In genomic region chr13:106820149-106820548, GRCm38 (mm10) we compare ENCODE assay signal across 21 mouse cellular contexts.
DNase-seq lines count a peak whose midpoint lies in the region; ATAC-seq and TF ChIP-seq lines count a peak whose summit lies in the region.
"Had no signal": no experiment of that assay in that cellular context is flagged by ENCODE, and none has a peak within 500 bp of the region (broad histone marks: within the 10 kb centered on the region; RNA-seq: fewer than 3 reads in every experiment).

No protein-coding gene starts in this region.

- H3K4me3 ChIP-seq in embryonic facial prominence, embryonic 14.5 days (ENCODE audit: low read depth, low read length), result no peak overlapping the region
- no peak overlapping the region for H3K4me3 ChIP-seq in embryonic facial prominence, embryonic 10.5 days
- H3K4me3 ChIP-seq in lung, embryonic 14.5 days (ENCODE audit: low read depth, low read length), result no peak overlapping the region
- H3K4me3 ChIP-seq in kidney, embryonic 16.5 days (ENCODE audit: low read length), result no peak overlapping the region
- H3K4me3 ChIP-seq: heart, adult 2 months; heart, embryonic 12.5 days; hindbrain, embryonic 12.5 days had no signal

- H3K9ac ChIP-seq in embryonic facial prominence, embryonic 14.5 days (ENCODE audit: low read depth, low read length), result no peak overlapping the region
- H3K9ac ChIP-seq in lung, embryonic 14.5 days, result no peak overlapping the region
- H3K9ac ChIP-seq in kidney, embryonic 16.5 days (replicated peaks; ENCODE audit: low read length), result no peak overlapping the region
- H3K9ac ChIP-seq: heart, embryonic 12.5 days; hindbrain, embryonic 12.5 days had no signal

- H3K4me1 ChIP-seq in embryonic facial prominence, embryonic 14.5 days (ENCODE audit: control insufficient read depth, insufficient read depth, low read length), result no peaks in the 10 kb centered on the region
- H3K4me1 ChIP-seq in embryonic facial prominence, embryonic 10.5 days, result no peaks in the 10 kb centered on the region
- H3K4me1 ChIP-seq in lung, embryonic 14.5 days (ENCODE audit: insufficient read depth), result no peaks in the 10 kb centered on the region
- H3K4me1 ChIP-seq in kidney, embryonic 16.5 days (ENCODE audit: insufficient read depth, low read length), result peaks cover 5% of the 10 kb centered on the region; the same call in 1 of the 2 replicates
- H3K4me1 ChIP-seq: heart, embryonic 12.5 days; hindbrain, embryonic 12.5 days had no signal

- no peaks in the 10 kb centered on the region for H3K9me3 ChIP-seq in embryonic facial prominence, embryonic 14.5 days (ENCODE audit: control insufficient read depth, low read length)
- peaks cover 2% of the 10 kb centered on the region; the same call in 1 of the 2 replicates for H3K9me3 ChIP-seq in embryonic facial prominence, embryonic 10.5 days
- H3K9me3 ChIP-seq in lung, embryonic 14.5 days (ENCODE audit: low read depth, low read length), result no peaks in the 10 kb centered on the region
- no peaks in the 10 kb centered on the region for H3K9me3 ChIP-seq in kidney, embryonic 16.5 days (ENCODE audit: low read length)
- H3K9me3 ChIP-seq: heart, embryonic 12.5 days; hindbrain, embryonic 12.5 days had no signal

- no peaks in the 10 kb centered on the region for H3K36me3 ChIP-seq in embryonic facial prominence, embryonic 14.5 days (ENCODE audit: control insufficient read depth, insufficient read depth, low read length)
- H3K36me3 ChIP-seq in embryonic facial prominence, embryonic 10.5 days (replicated peaks), result peaks cover 49% of the 10 kb centered on the region
- no peaks in the 10 kb centered on the region; the same call in 1 of the 2 replicates for H3K36me3 ChIP-seq in lung, embryonic 14.5 days (ENCODE audit: insufficient read depth)
- no peaks in the 10 kb centered on the region for H3K36me3 ChIP-seq in kidney, embryonic 16.5 days (ENCODE audit: insufficient read depth, low read length)

- H3K4me2 ChIP-seq in embryonic facial prominence, embryonic 14.5 days (ENCODE audit: low read depth, low read length), result no peak overlapping the region
- H3K4me2 ChIP-seq in lung, embryonic 14.5 days, result no peak overlapping the region
- H3K4me2 ChIP-seq in kidney, embryonic 16.5 days (replicated peaks; ENCODE audit: low read depth, low read length), result no peak overlapping the region
- H3K4me2 ChIP-seq: heart, embryonic 12.5 days; hindbrain, embryonic 12.5 days had no signal

- H3K27ac ChIP-seq in embryonic facial prominence, embryonic 14.5 days (replicated peaks; ENCODE audit: low read depth, low read length), result no peak overlapping the region
- H3K27ac ChIP-seq in embryonic facial prominence, embryonic 10.5 days (replicated peaks), result no peak overlapping the region
- no peak overlapping the region for H3K27ac ChIP-seq in lung, embryonic 14.5 days (ENCODE audit: low read depth)
- 0 out of 2 replicates have a peak overlapping the region, but pooled peaks have one; percentile 44 for H3K27ac ChIP-seq in kidney, embryonic 16.5 days (ENCODE audit: low read length)
- H3K27ac ChIP-seq: heart, adult 2 months; hindbrain, embryonic 12.5 days had no signal

- 81% methylated on average over 2 of the region's 2 CpGs for WGBS in embryonic facial prominence, embryonic 14.5 days
- WGBS in embryonic facial prominence, embryonic 10.5 days, result 94% methylated on average over 2 of the region's 2 CpGs
- WGBS in lung, embryonic 14.5 days, result 94% methylated on average over 2 of the region's 2 CpGs
- WGBS in kidney, embryonic 16.5 days, result 59% methylated on average over 2 of the region's 2 CpGs

- no peak for TF ChIP-seq CTCF in lung, embryonic 14.5 days (IDR thresholded peaks at IDR 0.05; ENCODE audit: low read depth)

- peak; percentile 34 for DNase-seq in embryonic facial prominence, embryonic 14.5 days (ENCODE audit: low spot score)
- DNase-seq in embryonic facial prominence, embryonic 10.5 days (ENCODE audit: low spot score), result no peak
- DNase-seq in kidney, adult 9 months, result peak; percentile 13
- DNase-seq in kidney, postnatal 10 days, result no peak
- peak; percentile 9 for DNase-seq in lung, embryonic 14.5 days
- no peak for DNase-seq in lung, postnatal 36 days
- no peak for DNase-seq in spleen, postnatal 14 days (ENCODE audit: low spot score in 2 of 2)
- DNase-seq: adrenal gland, postnatal 14 days; B cell, adult 2 months; cerebellum, adult 2 months; gastrocnemius, postnatal 10 days; heart, adult 2 months; heart, postnatal 4 days had no signal

- no peaks in the 10 kb centered on the region for H3K27me3 ChIP-seq in embryonic facial prominence, embryonic 14.5 days (replicated peaks; ENCODE audit: control insufficient read depth, insufficient read depth, low read length)
- no peaks in the 10 kb centered on the region for H3K27me3 ChIP-seq in embryonic facial prominence, embryonic 10.5 days (replicated peaks; ENCODE audit: low read depth, poor library complexity, severe bottlenecking)
- no peaks in the 10 kb centered on the region for H3K27me3 ChIP-seq in lung, embryonic 14.5 days (ENCODE audit: insufficient read depth, low read length)
- no peaks in the 10 kb centered on the region for H3K27me3 ChIP-seq in kidney, embryonic 16.5 days (ENCODE audit: insufficient read depth, low read length)
- H3K27me3 ChIP-seq: heart, embryonic 12.5 days; hindbrain, embryonic 12.5 days; Patski had no signal

- no peak for ATAC-seq in embryonic facial prominence, embryonic 14.5 days (ENCODE audit: low read depth)
- ATAC-seq in lung, embryonic 14.5 days (ENCODE audit: insufficient read depth), result no peak
- ATAC-seq in kidney, embryonic 16.5 days (ENCODE audit: low FRiP score, low TSS enrichment), result no peak
- ATAC-seq: activated CD4-positive, CD25-positive, alpha-beta regulatory T cell, adult 4 months; CD4-positive, CD25-positive, alpha-beta regulatory T cell, adult 4 months; forebrain, embryonic 16.5 days; hindbrain, embryonic 16.5 days had no signal

Comparison
In these comparisons a context has a peak if more than half of its experiments do, and no peak if none do; other contexts are left out.
1. DNase-seq: peak in embryonic facial prominence, embryonic 14.5 days (single experiment), kidney, adult 9 months (single experiment) and lung, embryonic 14.5 days (single experiment); none in embryonic facial prominence, embryonic 10.5 days (single experiment), kidney, postnatal 10 days (single experiment), lung, postnatal 36 days (single experiment) and spleen, postnatal 14 days (0 of 2).